Mouse (Mus musculus): ENCODE data around the gene Npepps. TPM values are rescaled to one million over a fixed set of nuclear protein-coding genes. Genes with fewer than 3 reads are reported as not detected.

Gene Npepps
- polyA plus RNA-seq, 1 experiment from 2014 or later = 80.9 TPM

GRCm38 (mm10) chr11:97296542-97296941 lies 16.1 kb upstream of the Npepps start:
- ATAC-seq (ENCODE audit: low FRiP score, low TSS enrichment) = no peak
- Histone ChIP-seq H3K27me3 (ENCODE audit: insufficient read depth, low read length) (no peaks in the 10 kb centered on the region), H3K4me3 (ENCODE audit: low read length) (no peak overlapping the region), H3K4me1 (ENCODE audit: insufficient read depth, low read length) (no peaks in the 10 kb centered on the region), H3K9me3 (ENCODE audit: low read length) (no peaks in the 10 kb centered on the region), H3K9ac (replicated peaks; ENCODE audit: low read length) (no peak overlapping the region), H3K36me3 (ENCODE audit: insufficient read depth, low read length) (no peaks in the 10 kb centered on the region), H3K4me2 (replicated peaks; ENCODE audit: low read depth, low read length) (no peak overlapping the region), H3K27ac (ENCODE audit: low read length) (no peak overlapping the region)
- 93% methylated on average over 3 of the region's 4 CpGs for WGBS

DNA sequence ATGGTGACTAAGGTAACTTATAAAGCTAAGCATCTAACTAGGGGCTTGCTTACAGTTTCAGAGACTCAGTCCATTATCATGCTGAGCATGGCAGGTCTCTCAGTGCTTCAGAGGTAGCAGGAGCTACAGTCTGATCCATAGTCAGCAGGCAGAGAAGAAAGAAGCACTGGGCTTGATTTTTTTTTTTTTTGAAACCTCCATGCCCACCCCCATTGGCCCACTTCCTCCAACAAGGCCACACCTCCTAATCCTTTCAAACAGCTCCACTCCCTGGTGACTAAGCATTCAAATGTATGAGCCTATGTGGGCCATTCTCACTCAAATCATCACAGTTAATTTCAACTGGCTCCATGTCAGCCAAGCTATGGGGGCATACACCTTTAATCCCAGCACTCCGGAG lies 12.3 kb upstream of the Npepps start:
- Histone ChIP-seq H3K9me3 (ENCODE audit: low read length) (no peaks in the 10 kb centered on the region), H3K27me3 (ENCODE audit: insufficient read depth, low read length) (no peaks in the 10 kb centered on the region), H3K36me3 (ENCODE audit: insufficient read depth, low read length) (no peaks in the 10 kb centered on the region), H3K4me3 (ENCODE audit: low read length) (no peak overlapping the region), H3K9ac (replicated peaks; ENCODE audit: low read length) (no peak overlapping the region), H3K4me2 (replicated peaks; ENCODE audit: low read depth, low read length) (no peak overlapping the region), H3K27ac (ENCODE audit: low read length) (no peak overlapping the region), H3K4me1 (ENCODE audit: insufficient read depth, low read length) (no peaks in the 10 kb centered on the region)
- 92% methylated on average over 1 of the region's 1 CpGs for WGBS
- ATAC-seq (ENCODE audit: low FRiP score, low TSS enrichment) = no peak

- no peaks in the 10 kb centered on the region for H3K9me3 ChIP-seq (ENCODE audit: low read length)
- ATAC-seq (ENCODE audit: low FRiP score, low TSS enrichment) = no peak
- no peak overlapping the region for H3K4me3 ChIP-seq (ENCODE audit: low read length)
- no peak overlapping the region for H3K4me2 ChIP-seq (replicated peaks; ENCODE audit: low read depth, low read length)
- H3K27me3 ChIP-seq (ENCODE audit: insufficient read depth, low read length) = no peaks in the 10 kb centered on the region
- no peak overlapping the region for H3K9ac ChIP-seq (replicated peaks; ENCODE audit: low read length)
- WGBS = 46% methylated on average over 12 of the region's 12 CpGs
- H3K36me3 ChIP-seq (ENCODE audit: insufficient read depth, low read length) = no peaks in the 10 kb centered on the region
- H3K27ac ChIP-seq (ENCODE audit: low read length) = no peak overlapping the region
- H3K4me1 ChIP-seq (ENCODE audit: insufficient read depth, low read length) = peaks cover 8% of the 10 kb centered on the region
These were observed 9.1 kb upstream of the Npepps start for GRCm38 (mm10) chr11:97289276-97290230.

GRCm38 (mm10) chr11:97287643-97288042 lies 7.2 kb upstream of the Npepps start:
- no peaks in the 10 kb centered on the region for H3K9me3 ChIP-seq (ENCODE audit: low read length)
- H3K4me1 ChIP-seq (ENCODE audit: insufficient read depth, low read length) = peaks cover 8% of the 10 kb centered on the region
- ATAC-seq (ENCODE audit: low FRiP score, low TSS enrichment) = no peak
- no peak overlapping the region for H3K9ac ChIP-seq (replicated peaks; ENCODE audit: low read length)
- no peaks in the 10 kb centered on the region for H3K27me3 ChIP-seq (ENCODE audit: insufficient read depth, low read length)
- no peak overlapping the region for H3K27ac ChIP-seq (ENCODE audit: low read length)
- H3K36me3 ChIP-seq (ENCODE audit: insufficient read depth, low read length) = no peaks in the 10 kb centered on the region
- no peak overlapping the region for H3K4me3 ChIP-seq (ENCODE audit: low read length)
- no peak overlapping the region for H3K4me2 ChIP-seq (replicated peaks; ENCODE audit: low read depth, low read length)

DNA sequence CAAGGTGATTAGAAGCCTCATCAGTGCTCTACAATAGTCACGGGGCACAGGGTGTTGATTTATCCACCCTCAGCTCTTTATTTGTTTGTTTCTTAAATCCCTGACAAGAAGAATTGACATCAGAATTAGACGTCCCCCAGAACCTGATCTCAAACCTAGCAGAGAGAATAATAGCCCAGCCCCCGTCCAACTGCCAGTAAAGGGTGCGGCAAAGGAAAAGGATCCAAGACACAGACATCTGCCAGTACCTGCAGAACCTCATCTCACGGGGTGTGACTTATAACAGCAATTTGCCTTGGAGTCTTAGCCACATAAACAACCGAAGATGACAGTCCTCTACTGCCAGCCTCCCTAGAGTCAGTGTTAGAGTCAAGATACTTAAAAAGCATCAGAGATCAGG lies 6.5 kb upstream of the Npepps start:
- Histone ChIP-seq H3K36me3 (ENCODE audit: insufficient read depth, low read length) (no peaks in the 10 kb centered on the region), H3K9ac (replicated peaks; ENCODE audit: low read length) (no peak overlapping the region), H3K4me1 (ENCODE audit: insufficient read depth, low read length) (peaks cover 8% of the 10 kb centered on the region), H3K27me3 (ENCODE audit: insufficient read depth, low read length) (no peaks in the 10 kb centered on the region), H3K9me3 (ENCODE audit: low read length) (no peaks in the 10 kb centered on the region), H3K4me2 (replicated peaks; ENCODE audit: low read depth, low read length) (no peak overlapping the region), H3K27ac (ENCODE audit: low read length) (no peak overlapping the region), H3K4me3 (ENCODE audit: low read length) (no peak overlapping the region)
- ATAC-seq (ENCODE audit: low FRiP score, low TSS enrichment) = no peak
- 44% methylated on average over 6 of the region's 6 CpGs for WGBS

DNA sequence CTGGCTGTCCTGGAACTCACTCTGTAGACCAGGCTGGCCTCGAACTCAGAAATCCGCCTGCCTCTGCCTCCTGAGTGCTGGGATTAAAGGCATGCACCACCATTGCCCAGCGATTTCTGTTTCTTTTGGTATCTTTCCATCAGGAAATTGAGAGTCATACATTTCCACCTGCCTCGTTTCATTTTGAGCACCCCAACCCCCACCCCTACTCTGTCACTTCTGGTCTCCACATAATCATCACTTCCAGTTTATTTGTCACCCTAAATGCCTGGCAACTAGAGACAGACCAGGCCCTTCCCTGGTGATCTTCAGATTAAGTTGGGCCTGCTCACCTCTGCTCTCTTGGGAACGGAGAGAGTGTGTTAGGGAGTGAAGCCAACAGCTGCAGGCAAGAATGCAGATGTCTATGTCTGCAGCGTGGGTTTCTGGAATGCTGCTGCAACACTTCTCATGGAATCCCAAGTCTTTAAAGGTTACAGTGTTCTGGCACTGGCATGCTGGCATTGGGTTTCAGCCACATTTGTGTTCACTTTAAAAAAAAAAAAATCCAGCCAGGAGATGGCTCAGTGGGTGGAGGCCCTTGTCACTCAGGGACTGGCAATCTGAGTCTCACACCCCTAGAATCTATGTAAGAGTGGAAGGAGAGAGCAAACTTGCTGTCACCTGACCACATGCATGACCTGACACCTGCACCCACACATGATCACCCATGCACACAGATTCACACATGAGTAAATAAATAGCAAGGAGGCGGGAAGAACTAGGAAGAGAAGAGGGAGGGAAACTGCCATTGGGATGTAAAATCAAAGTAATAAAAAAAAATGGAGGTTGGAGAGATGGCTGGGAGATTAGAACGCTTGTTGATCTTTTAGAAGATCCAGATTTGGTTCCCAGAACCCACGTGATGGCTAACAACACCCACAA lies 5.7 kb upstream of the Npepps start:
- no peak overlapping the region for H3K4me3 ChIP-seq (ENCODE audit: low read length)

GRCm38 (mm10) chr11:97284854-97285253 lies 4.4 kb upstream of the Npepps start:
- peaks cover 11% of the 10 kb centered on the region for H3K4me1 ChIP-seq (ENCODE audit: insufficient read depth, low read length)
- H3K27ac ChIP-seq (ENCODE audit: low read length) = no peak overlapping the region
- whole genome bisulfite sequencing = 75% methylated on average over 4 of the region's 4 CpGs
- no peak overlapping the region for H3K4me2 ChIP-seq (replicated peaks; ENCODE audit: low read depth, low read length)
- H3K9me3 ChIP-seq (ENCODE audit: low read length) = no peaks in the 10 kb centered on the region
- no peak overlapping the region for H3K4me3 ChIP-seq (ENCODE audit: low read length)
- no peaks in the 10 kb centered on the region for H3K27me3 ChIP-seq (ENCODE audit: insufficient read depth, low read length)
- H3K36me3 ChIP-seq (ENCODE audit: insufficient read depth, low read length) = no peaks in the 10 kb centered on the region
- no peak overlapping the region for H3K9ac ChIP-seq (replicated peaks; ENCODE audit: low read length)
- no peak for ATAC-seq (ENCODE audit: low FRiP score, low TSS enrichment)

More for the DNA sequence above, 5.7 kb upstream of the Npepps start:
- Histone ChIP-seq H3K4me2 (replicated peaks; ENCODE audit: low read depth, low read length) (no peak overlapping the region), H3K27me3 (ENCODE audit: insufficient read depth, low read length) (no peaks in the 10 kb centered on the region), H3K27ac (ENCODE audit: low read length) (no peak overlapping the region), H3K4me1 (ENCODE audit: insufficient read depth, low read length) (peaks cover 8% of the 10 kb centered on the region), H3K9me3 (ENCODE audit: low read length) (no peaks in the 10 kb centered on the region), H3K9ac (replicated peaks; ENCODE audit: low read length) (no peak overlapping the region), H3K36me3 (ENCODE audit: insufficient read depth, low read length) (no peaks in the 10 kb centered on the region)
- WGBS = 54% methylated on average over 9 of the region's 9 CpGs
- no peak for ATAC-seq (ENCODE audit: low FRiP score, low TSS enrichment)

GRCm38 (mm10) chr11:97282179-97282578 lies 1.7 kb upstream of the Npepps start:
- Histone ChIP-seq H3K27ac (ENCODE audit: low read length) (no peak overlapping the region), H3K4me3 (ENCODE audit: low read length) (no peak overlapping the region), H3K4me2 (replicated peaks; ENCODE audit: low read depth, low read length) (no peak overlapping the region), H3K9ac (replicated peaks; ENCODE audit: low read length) (no peak overlapping the region), H3K9me3 (ENCODE audit: low read length) (no peaks in the 10 kb centered on the region), H3K4me1 (ENCODE audit: insufficient read depth, low read length) (peaks cover 25% of the 10 kb centered on the region), H3K36me3 (ENCODE audit: insufficient read depth, low read length) (no peaks in the 10 kb centered on the region), H3K27me3 (ENCODE audit: insufficient read depth, low read length) (no peaks in the 10 kb centered on the region)
- ATAC-seq (ENCODE audit: low FRiP score, low TSS enrichment) = no peak
- 83% methylated on average over 6 of the region's 6 CpGs for WGBS

- WGBS = under 1% methylated on average over 47 of the region's 64 CpGs
- peaks cover 17% of the 10 kb centered on the region for H3K4me1 ChIP-seq (ENCODE audit: insufficient read depth, low read length)
- H3K27ac ChIP-seq (ENCODE audit: low read length) = peak overlapping the region; percentile 97
- H3K4me2 ChIP-seq (replicated peaks; ENCODE audit: low read depth, low read length) = peak overlapping the region; percentile 78
- no peaks in the 10 kb centered on the region for H3K9me3 ChIP-seq (ENCODE audit: low read length)
- peak overlapping the region; percentile 99 for H3K9ac ChIP-seq (replicated peaks; ENCODE audit: low read length)
- H3K36me3 ChIP-seq (ENCODE audit: insufficient read depth, low read length) = no peaks in the 10 kb centered on the region
- peak; percentile 90 for ATAC-seq (ENCODE audit: low FRiP score, low TSS enrichment)
- H3K4me3 ChIP-seq (ENCODE audit: low read length) = peak overlapping the region; percentile 100
- no peaks in the 10 kb centered on the region for H3K27me3 ChIP-seq (ENCODE audit: insufficient read depth, low read length)
These were observed 828 bp downstream of the Npepps start for GRCm38 (mm10) chr11:97279405-97280215.
